Mouse (Mus musculus): Measurements from ENCODE around the gene Rbbp7. TPM values are rescaled to one million over a fixed set of nuclear protein-coding genes. Genes with fewer than 3 reads are reported as not detected.
"Not testable (repeated sequence)": the region's sequence is repeated elsewhere in the genome, so short reads cannot be mapped to it uniquely, and the experiment has no call there.

Gene Rbbp7
- polyA plus RNA-seq, 1 experiment from 2014 or later = 412 TPM

DNA sequence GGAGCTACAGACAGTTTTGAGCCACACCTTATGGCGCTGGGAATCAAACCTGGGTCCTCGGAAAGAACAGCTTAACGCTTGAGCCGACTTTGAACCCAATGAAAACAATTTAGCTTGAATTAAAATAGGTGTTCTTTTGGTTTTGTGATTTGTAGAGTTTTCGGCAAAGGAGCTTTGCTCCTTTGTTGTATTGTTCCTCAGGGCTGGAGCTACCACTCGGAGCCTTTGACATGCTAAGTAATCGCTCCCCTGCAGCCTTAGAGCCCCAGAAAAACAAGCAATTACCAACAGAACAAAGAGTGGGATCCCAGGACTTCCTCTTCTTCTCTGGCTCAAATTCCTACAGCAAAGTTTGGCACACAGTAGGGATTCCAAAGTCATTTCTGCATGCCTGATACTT is 4.1 kb upstream of the Rbbp7 start:
- Histone ChIP-seq H3K4me3 (no peak overlapping the region), H3K4me1 (peaks cover 11% of the 10 kb centered on the region), H3K27me3 (ENCODE audit: low read depth, poor library complexity, severe bottlenecking) (peaks cover 34% of the 10 kb centered on the region), H3K9me3 (replicated peaks) (peaks cover 8% of the 10 kb centered on the region), H3K36me3 (no peaks in the 10 kb centered on the region), H3K27ac (replicated peaks) (no peak overlapping the region)
- DNase-seq (ENCODE audit: low spot score) = no peak
- 32% methylated on average over 7 of the region's 7 CpGs for WGBS

DNA sequence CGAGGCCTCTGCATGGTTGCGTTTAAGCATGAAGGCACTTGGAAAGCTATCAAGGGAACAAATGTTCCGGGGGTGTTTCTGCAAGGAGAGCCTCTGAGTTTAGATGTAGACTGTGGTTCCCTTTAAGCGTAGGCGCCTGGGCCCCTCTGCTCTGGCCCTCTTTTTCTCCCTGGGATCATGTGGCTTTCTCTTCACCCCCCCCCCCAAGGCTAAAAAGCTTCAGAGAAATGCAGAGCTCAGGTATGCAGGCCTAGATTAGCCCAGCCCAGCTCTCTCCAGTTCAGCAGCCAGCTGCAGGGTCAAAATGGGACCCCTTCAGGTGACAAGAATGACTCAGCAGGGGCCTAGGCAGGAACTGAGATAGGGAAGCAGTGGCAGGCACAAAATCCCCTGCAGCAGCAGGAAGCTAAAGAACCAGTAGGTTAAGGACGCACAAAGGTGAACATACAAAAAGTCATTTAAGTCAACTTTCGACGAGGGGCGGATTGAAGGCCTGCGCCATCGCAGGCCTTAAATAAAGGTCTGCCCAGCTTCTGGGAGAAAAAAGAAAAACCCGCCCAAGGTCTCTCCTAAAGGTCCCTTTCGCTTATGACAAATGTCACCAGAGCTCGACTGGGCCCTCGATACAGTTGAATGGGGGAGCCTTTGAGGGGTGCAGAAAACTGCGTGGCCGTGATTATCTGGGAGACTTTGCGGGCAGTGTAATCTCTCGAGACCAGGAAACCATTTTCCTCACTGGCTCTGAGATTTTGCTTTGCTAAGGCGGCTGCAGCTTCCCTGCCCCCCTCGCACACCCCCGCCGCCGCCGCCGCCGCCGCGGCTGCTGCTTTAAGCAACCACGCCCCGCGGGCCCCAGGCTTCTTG is 719 bp upstream of the Rbbp7 start:
- 20% methylated on average over 32 of the region's 32 CpGs for WGBS
- peaks cover 15% of the 10 kb centered on the region for H3K36me3 ChIP-seq

DNA sequence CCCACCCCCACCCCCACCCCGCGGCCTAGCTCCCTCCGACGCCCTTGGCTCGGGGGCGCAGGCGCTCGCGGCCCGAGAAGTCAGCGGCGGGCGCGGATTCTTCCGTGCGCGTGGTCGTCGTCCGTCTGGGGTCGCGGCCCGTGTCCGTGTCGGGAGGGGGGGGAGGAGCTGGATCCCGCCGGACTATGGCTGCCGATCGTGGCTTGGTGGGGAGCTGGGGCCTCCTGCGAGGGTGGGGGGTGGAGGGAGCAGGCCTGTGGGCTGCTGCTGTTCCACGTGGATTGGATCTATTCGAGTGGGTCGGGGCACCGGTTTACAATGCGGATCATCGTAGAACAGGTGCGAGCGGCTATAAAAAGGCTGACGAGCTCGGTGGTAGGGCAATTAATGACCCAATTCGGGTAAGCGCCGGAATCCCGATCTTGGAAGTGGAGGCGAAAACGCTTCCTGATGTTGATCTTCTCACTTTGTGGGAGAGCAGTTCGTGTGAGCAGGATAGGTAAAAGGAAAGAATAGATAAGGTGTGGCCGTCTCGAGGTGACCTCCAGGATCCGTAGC is 835 bp downstream of the Rbbp7 start:
- Histone ChIP-seq H3K27ac (replicated peaks) (peak overlapping the region; percentile 93), H3K36me3 (peaks cover 25% of the 10 kb centered on the region), H3K9me3 (replicated peaks) (peaks cover 8% of the 10 kb centered on the region), H3K27me3 (ENCODE audit: low read depth, poor library complexity, severe bottlenecking) (peaks cover 16% of the 10 kb centered on the region), H3K4me1 (peaks cover 13% of the 10 kb centered on the region), H3K4me3 (peak overlapping the region; percentile 74)
- DNase-seq (ENCODE audit: low spot score) = no peak
- 11% methylated on average over 44 of the region's 50 CpGs for WGBS

More for the DNA sequence above, 719 bp upstream of the Rbbp7 start:
- Histone ChIP-seq H3K27ac (replicated peaks) (peak overlapping the region; percentile 93), H3K27me3 (ENCODE audit: low read depth, poor library complexity, severe bottlenecking) (peaks cover 16% of the 10 kb centered on the region), H3K4me1 (peaks cover 13% of the 10 kb centered on the region), H3K9me3 (replicated peaks) (peaks cover 8% of the 10 kb centered on the region), H3K4me3 (peak overlapping the region; percentile 74)
- no peak for DNase-seq (ENCODE audit: low spot score)

DNA sequence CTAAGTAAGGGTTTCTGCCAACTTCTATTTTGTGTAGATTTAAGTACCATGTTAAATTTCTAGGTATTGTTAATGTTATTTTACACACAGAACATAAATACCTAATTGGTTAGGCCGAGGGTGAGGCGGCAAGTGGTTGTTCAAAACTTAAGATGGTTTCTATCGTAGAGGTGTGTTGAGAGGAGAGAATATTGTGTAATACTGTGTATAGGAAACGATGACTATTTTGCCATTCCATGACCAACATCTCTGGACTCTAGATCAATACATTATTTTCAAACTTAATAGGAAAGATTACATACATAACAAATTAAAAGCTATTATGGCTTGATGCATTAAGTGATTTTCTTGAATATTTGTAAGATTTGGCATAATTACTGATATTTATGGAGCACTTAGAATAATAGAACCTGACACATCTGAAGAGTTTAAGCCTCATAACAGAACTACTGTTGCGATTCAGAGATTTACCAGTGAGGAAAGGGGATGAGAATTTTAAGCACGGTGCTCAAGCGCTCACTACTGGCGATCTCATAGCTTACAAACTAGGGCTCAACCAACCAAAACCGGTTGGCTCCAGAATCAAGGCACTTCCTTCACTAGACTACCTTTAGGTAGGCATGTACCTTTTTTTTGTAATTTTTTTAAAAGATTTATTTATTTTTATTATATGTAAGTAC is 1.7 kb downstream of the Rbbp7 start:
- Histone ChIP-seq H3K4me3 (peak overlapping the region; percentile 74), H3K36me3 (peaks cover 32% of the 10 kb centered on the region), H3K27me3 (ENCODE audit: low read depth, poor library complexity, severe bottlenecking) (peaks cover 14% of the 10 kb centered on the region; the same call in 1 of the 2 replicates), H3K9me3 (replicated peaks) (peaks cover 8% of the 10 kb centered on the region), H3K4me1 (peaks cover 13% of the 10 kb centered on the region), H3K27ac (replicated peaks) (no peak overlapping the region)
- 62% methylated on average over 9 of the region's 9 CpGs for WGBS
- no peak for DNase-seq (ENCODE audit: low spot score)

DNA sequence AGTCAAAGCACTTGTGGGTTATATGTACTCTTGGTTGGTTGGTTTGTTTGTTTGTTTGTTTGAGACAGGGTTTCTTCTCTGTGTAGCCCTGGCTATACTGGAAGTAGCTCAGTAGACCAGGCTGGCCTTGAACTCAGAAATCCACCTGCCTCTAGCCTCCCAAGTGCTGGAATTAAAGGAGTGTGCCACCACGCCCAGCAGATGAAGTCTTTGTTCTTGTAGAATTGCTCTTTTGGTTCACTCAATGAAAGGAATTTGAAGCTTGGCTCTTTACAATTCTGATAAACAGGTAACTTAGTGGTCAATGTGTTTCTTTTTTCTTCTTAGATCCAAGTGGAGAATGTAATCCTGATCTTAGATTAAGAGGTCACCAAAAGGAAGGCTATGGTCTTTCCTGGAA is 10.5 kb downstream of the Rbbp7 start:
- H3K27me3 ChIP-seq (ENCODE audit: low read depth, poor library complexity, severe bottlenecking) = peaks cover 35% of the 10 kb centered on the region
- no peak overlapping the region for H3K4me3 ChIP-seq
- DNase-seq (ENCODE audit: low spot score) = no peak
- H3K9me3 ChIP-seq (replicated peaks) = no peaks in the 10 kb centered on the region
- H3K36me3 ChIP-seq = peaks cover 84% of the 10 kb centered on the region
- no peaks in the 10 kb centered on the region for H3K4me1 ChIP-seq
- 90% methylated on average over 1 of the region's 1 CpGs for WGBS
- H3K27ac ChIP-seq (replicated peaks) = no peak overlapping the region

DNA sequence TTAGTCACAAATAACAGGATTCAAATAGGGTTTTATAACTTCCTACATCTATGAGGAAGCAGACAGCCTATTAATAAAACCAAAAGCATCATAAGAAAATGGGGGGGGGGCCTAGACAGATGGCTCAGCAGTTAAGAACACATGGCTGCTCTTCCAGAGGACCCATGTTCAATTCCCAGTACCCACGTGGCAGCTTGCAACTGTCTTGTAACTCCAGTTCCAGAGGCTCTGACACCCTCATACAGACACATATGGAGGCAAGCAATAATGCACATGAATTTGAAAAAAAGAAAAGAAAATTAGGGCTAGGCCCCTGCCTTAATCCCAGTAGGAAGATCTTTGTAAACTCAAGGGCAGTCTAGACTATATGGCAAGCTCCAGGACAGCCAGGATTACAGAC is 28.2 kb downstream of the Rbbp7 start:
- 69% methylated on average over 1 of the region's 1 CpGs for WGBS
- H3K36me3 ChIP-seq = peaks cover 58% of the 10 kb centered on the region
- no peaks in the 10 kb centered on the region for H3K9me3 ChIP-seq (replicated peaks)
- no peak for DNase-seq (ENCODE audit: low spot score)
- H3K27me3 ChIP-seq (ENCODE audit: low read depth, poor library complexity, severe bottlenecking) = peaks cover 70% of the 10 kb centered on the region
- H3K4me3 ChIP-seq = no peak overlapping the region
- no peaks in the 10 kb centered on the region for H3K4me1 ChIP-seq
- no peak overlapping the region for H3K27ac ChIP-seq (replicated peaks)

DNA sequence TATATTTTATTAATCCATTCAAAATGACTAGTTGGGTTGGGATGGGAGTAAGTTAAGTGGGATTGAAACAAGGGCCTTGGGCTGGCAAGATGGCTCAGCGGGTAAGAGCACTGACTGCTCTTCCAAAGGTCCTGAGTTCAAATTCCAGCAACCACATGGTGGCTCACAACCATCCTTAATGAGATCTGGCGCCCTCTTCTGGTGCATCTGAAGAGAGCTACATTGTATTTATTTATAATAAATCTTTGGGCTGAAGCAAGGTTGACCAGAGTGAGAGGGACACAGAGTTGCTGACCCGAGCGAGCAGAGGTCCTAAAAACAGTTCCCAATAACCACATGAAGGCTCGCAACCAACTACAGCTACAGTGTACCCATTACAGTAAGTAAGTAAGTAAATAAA is 31.2 kb downstream of the Rbbp7 start:
- H3K9me3 ChIP-seq (replicated peaks); H3K4me1 ChIP-seq; H3K27ac ChIP-seq (replicated peaks); DNase-seq (ENCODE audit: low spot score); H3K4me3 ChIP-seq: not testable (repeated sequence)
- peaks cover 43% of the 10 kb centered on the region for H3K27me3 ChIP-seq (ENCODE audit: low read depth, poor library complexity, severe bottlenecking)
- 78% methylated on average over 5 of the region's 5 CpGs for WGBS
- peaks cover 43% of the 10 kb centered on the region for H3K36me3 ChIP-seq

DNA sequence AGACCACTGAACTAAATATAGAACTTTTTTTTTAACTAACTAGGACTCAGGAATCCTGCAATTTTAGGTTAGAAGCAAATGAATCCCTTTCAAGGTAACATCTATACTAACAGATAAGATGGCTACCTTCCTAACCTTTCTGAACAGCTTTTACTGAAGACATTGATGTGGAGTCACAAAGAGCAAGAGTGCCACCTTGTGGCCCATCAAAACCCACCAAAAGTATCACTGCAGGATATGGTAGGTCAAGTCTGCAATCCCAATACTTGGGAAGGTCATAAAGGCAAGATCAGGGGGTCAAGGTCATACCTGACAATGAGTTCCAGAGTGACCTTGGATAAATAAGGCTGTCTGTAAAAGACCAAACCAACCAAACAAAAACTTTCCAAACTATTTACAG is 40.2 kb downstream of the Rbbp7 start:
- Histone ChIP-seq H3K9me3 (replicated peaks) (no peaks in the 10 kb centered on the region), H3K36me3 (peaks cover 32% of the 10 kb centered on the region), H3K4me3 (no peak overlapping the region), H3K4me1 (no peaks in the 10 kb centered on the region), H3K27me3 (ENCODE audit: low read depth, poor library complexity, severe bottlenecking) (0 out of 2 replicates have a peak, but pooled peaks cover 13% of the 10 kb centered on the region), H3K27ac (replicated peaks) (no peak overlapping the region)
- peak; percentile 24 for DNase-seq (ENCODE audit: low spot score)

DNA sequence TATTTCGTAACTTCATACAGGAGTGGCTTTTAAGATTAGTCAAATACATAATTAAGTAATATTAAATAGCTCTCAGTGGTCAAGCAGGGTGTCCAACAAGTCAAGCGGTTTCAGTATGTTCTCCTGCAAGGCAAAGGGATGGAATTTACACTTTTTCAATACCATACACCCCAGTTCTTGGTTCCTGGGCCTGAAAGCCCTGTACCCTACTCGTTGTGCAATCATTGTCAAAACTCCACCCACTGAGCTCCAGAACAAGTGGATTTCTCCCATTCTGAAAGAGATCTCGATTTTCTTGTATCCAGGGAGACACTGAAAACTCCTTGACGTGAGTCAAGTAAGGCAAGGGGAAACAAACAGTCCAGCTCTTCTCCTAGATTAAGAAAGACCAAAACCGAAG is 67.8 kb downstream of the Rbbp7 start:
- WGBS = 50% methylated on average over 6 of the region's 6 CpGs
- peaks cover 29% of the 10 kb centered on the region for H3K27me3 ChIP-seq (ENCODE audit: low read depth, poor library complexity, severe bottlenecking)
- no peaks in the 10 kb centered on the region for H3K9me3 ChIP-seq (replicated peaks)
- H3K36me3 ChIP-seq = no peaks in the 10 kb centered on the region
- H3K4me1 ChIP-seq = peaks cover 18% of the 10 kb centered on the region
- DNase-seq (ENCODE audit: low spot score) = no peak
- H3K27ac ChIP-seq (replicated peaks) = no peak overlapping the region
- peak overlapping the region; percentile 70 for H3K4me3 ChIP-seq

Other genes with a start within 250 kb of the Rbbp7 start
- 0.29 and 0.31 TPM in 2 replicates for gene Reps2, start 116.8 kb upstream of the Rbbp7 start, polyA plus RNA-seq (2016; fragmentation: Nextera tagmentation; extraction: Ambion mirVana)
- gene Txlng, start 69.1 kb downstream of the Rbbp7 start, polyA plus RNA-seq (2016; fragmentation: Nextera tagmentation; extraction: Ambion mirVana) = 14.5 and 14.6 TPM in 2 replicates
- 25.7 and 25.8 TPM in 2 replicates for gene Syap1, start 128.0 kb downstream of the Rbbp7 start, polyA plus RNA-seq (2016; fragmentation: Nextera tagmentation; extraction: Ambion mirVana)
- 55.8 and 78.5 TPM in 2 replicates for gene Ctps2, start 140.8 kb downstream of the Rbbp7 start, polyA plus RNA-seq (2016; fragmentation: Nextera tagmentation; extraction: Ambion mirVana)
- gene S100g, start 204.2 kb downstream of the Rbbp7 start, polyA plus RNA-seq (2016; fragmentation: Nextera tagmentation; extraction: Ambion mirVana) = not detected in 2 replicates